Mouse (Mus musculus) erythroblast, embryonic 14.5 days (primary cell): ENCODE data around the gene Slc12a8. TPM values are rescaled to one million over a fixed set of nuclear protein-coding genes. Genes with fewer than 3 reads are reported as not detected.

Experiments
- H3K27me3 ChIP-seq: 2 replicates; pipeline ENCODE4 v1.6.1; 2012; ENCODE audit warnings: inconsistent platforms; ENCODE audit not compliant: control insufficient read depth
- H3K36me3 ChIP-seq: 2 replicates; pipeline ENCODE4 v1.6.1; 2012; ENCODE audit warnings: mild to moderate bottlenecking, inconsistent platforms; ENCODE audit not compliant: control insufficient read depth
- H3K4me1 ChIP-seq: 2 replicates; pipeline ENCODE4 v1.6.1; 2012; ENCODE audit warnings: inconsistent platforms; ENCODE audit not compliant: control insufficient read depth
- H3K4me3 ChIP-seq: replicated peaks from 2 replicates; pipeline ENCODE3; 2012; ENCODE audit warnings: moderate library complexity, mild to moderate bottlenecking, inconsistent platforms
- H3K9me3 ChIP-seq: 2 replicates; pipeline ENCODE4 v1.6.1; 2012; ENCODE audit warnings: low read length, inconsistent platforms, mixed read lengths; ENCODE audit not compliant: control insufficient read depth
- GATA1 ChIP-seq: IDR thresholded peaks from 2 replicates; pipeline ENCODE4 v1.6.1; 2012; ENCODE audit warnings: low read length, inconsistent platforms, mixed read lengths
- TAL1 ChIP-seq: IDR thresholded peaks from 3 replicates; pipeline ENCODE4 v1.6.1; 2012; ENCODE audit warnings: low read length, inconsistent platforms, mixed read lengths
- polyA plus RNA-seq: library from polyadenylated mRNA; stranded (reverse); fragments of >175 nt; gene quantifications from 2 replicates; pipeline ENCODE4 v1.2.3, GENCODE M21; 2012

Gene Slc12a8
- polyA plus RNA-seq, 1 experiment, result not detected

GRCm38 (mm10) chr16:33580736-33581241 lies 63.7 kb downstream of the Slc12a8 start:
- no peaks in the 10 kb centered on the region for H3K36me3 ChIP-seq
- no peaks in the 10 kb centered on the region for H3K4me1 ChIP-seq
- TF ChIP-seq TAL1 (no peak), GATA1 (no peak)
- no peaks in the 10 kb centered on the region for H3K9me3 ChIP-seq
- H3K27me3 ChIP-seq, result peaks cover 19% of the 10 kb centered on the region
- no peak overlapping the region for H3K4me3 ChIP-seq

DNA sequence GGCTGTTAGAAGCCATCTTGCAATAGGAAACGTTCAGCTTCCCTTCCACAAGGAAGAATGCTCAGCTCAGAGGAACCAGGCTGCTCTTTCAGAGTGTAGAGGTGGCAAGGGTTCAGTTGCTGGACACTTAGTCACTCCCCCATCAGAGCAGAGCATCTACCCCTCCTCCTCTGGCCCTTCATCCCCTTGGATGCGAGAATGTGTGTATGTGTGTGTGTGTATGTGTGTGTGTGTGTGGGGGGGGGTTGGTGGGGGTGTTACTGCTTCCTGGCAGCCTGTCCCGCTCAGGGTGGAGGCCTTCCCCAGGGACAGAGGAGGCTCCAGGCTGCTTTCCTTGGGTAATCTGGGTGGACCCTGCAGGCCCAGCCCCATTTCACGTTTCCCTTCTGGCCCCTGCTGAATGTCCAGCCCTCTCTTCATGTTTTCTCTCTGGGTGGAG lies 64.6 kb downstream of the Slc12a8 start:
- Histone ChIP-seq H3K9me3 (no peaks in the 10 kb centered on the region), H3K27me3 (peaks cover 19% of the 10 kb centered on the region)
- no peak for TF ChIP-seq GATA1
- TF ChIP-seq TAL1, result no peak

GRCm38 (mm10) chr16:33582495-33582894 lies 65.4 kb downstream of the Slc12a8 start:
- Histone ChIP-seq H3K4me1 (no peaks in the 10 kb centered on the region), H3K36me3 (no peaks in the 10 kb centered on the region), H3K4me3 (no peak overlapping the region), H3K9me3 (no peaks in the 10 kb centered on the region), H3K27me3 (peaks cover 19% of the 10 kb centered on the region)
- TF ChIP-seq TAL1, result no peak
- no peak for TF ChIP-seq GATA1

More for the DNA sequence above, 64.6 kb downstream of the Slc12a8 start:
- H3K36me3 ChIP-seq, result no peaks in the 10 kb centered on the region
- no peaks in the 10 kb centered on the region for H3K4me1 ChIP-seq
- H3K4me3 ChIP-seq, result no peak overlapping the region

- TF ChIP-seq GATA1, result no peak
- TF ChIP-seq TAL1, result no peak
- Histone ChIP-seq H3K4me1 (no peaks in the 10 kb centered on the region), H3K9me3 (no peaks in the 10 kb centered on the region), H3K4me3 (no peak overlapping the region), H3K27me3 (peaks cover 19% of the 10 kb centered on the region), H3K36me3 (no peaks in the 10 kb centered on the region)
Observed at GRCm38 (mm10) chr16:33583333-33583732, 66.2 kb downstream of the Slc12a8 start.

DNA sequence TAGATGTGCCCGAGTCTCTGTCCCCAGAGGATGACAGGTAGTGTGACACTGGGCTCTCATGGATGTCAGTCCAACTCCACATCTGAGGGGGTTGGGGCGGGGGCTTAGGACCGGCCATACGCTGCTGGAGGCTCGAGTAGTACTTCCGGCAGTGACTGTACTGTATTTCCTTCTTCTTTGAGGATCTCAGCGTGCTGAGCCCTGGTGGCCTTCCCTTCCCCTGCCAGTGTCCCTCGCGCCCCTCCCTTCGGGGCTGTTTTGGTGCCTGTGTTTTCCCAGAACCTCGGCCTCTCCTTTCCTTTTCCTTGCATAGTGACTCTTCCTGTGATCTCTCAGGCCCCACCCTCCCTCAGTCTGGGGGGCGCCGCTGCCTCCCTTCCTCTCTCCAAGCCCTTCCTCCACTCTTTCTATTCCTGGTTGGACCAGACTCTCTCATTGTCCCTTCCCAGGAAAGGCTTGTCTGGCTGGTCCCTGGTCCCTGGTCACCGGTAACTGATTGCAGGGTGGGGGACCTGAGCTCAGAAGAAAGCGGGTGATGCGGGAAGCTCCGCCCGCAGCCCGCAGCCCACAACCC lies 66.8 kb downstream of the Slc12a8 start:
- TF ChIP-seq GATA1, result no peak
- no peak for TF ChIP-seq TAL1
- no peak overlapping the region for H3K4me3 ChIP-seq
- H3K36me3 ChIP-seq, result no peaks in the 10 kb centered on the region
- H3K4me1 ChIP-seq, result no peaks in the 10 kb centered on the region
- H3K27me3 ChIP-seq, result peaks cover 19% of the 10 kb centered on the region
- no peaks in the 10 kb centered on the region for H3K9me3 ChIP-seq

DNA sequence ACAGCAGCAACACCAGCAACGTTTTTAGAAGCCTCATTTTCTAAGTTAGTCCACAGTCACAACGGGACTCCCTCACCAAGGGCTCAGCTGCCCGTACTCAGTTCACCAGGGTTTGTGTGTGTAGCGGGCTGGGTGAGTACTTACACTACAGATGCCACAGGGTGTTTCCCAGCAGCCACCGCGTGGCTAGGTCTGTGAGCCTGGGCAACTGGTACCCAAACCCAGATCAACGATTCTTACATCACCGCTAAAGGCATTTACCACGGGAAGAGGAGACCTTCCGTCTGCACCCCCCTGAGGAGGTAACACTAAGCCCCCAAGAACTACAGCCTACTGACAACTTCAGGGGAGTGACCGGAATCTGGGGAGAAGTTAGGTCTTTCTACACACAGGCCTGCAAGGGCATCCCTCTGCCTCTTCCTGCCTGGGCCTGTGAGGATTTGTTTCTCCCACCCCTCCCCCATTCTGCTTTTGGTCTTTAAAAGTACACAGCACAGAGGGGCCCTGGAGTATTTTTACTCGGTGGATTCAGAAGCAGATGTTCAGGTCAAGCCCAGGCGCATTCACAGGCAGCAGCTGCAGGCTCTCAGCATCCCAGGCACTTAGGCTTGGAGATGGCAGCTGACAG lies 67.4 kb downstream of the Slc12a8 start:
- Histone ChIP-seq H3K36me3 (no peaks in the 10 kb centered on the region), H3K9me3 (no peaks in the 10 kb centered on the region), H3K27me3 (peaks cover 19% of the 10 kb centered on the region), H3K4me3 (no peak overlapping the region), H3K4me1 (no peaks in the 10 kb centered on the region)
- TF ChIP-seq GATA1, result no peak
- TF ChIP-seq TAL1, result no peak

GRCm38 (mm10) chr16:33585083-33585460 lies 67.9 kb downstream of the Slc12a8 start:
- Histone ChIP-seq H3K4me1 (no peaks in the 10 kb centered on the region), H3K27me3 (peaks cover 19% of the 10 kb centered on the region), H3K9me3 (no peaks in the 10 kb centered on the region), H3K4me3 (no peak overlapping the region), H3K36me3 (no peaks in the 10 kb centered on the region)
- TF ChIP-seq GATA1 (no peak), TAL1 (no peak)

- TF ChIP-seq TAL1 (no peak), GATA1 (no peak)
- H3K9me3 ChIP-seq, result no peaks in the 10 kb centered on the region
- H3K4me1 ChIP-seq, result no peaks in the 10 kb centered on the region
- H3K27me3 ChIP-seq, result peaks cover 19% of the 10 kb centered on the region
- H3K4me3 ChIP-seq, result no peak overlapping the region
- no peaks in the 10 kb centered on the region for H3K36me3 ChIP-seq
Observed at GRCm38 (mm10) chr16:33587283-33588127, 70.4 kb downstream of the Slc12a8 start.

DNA sequence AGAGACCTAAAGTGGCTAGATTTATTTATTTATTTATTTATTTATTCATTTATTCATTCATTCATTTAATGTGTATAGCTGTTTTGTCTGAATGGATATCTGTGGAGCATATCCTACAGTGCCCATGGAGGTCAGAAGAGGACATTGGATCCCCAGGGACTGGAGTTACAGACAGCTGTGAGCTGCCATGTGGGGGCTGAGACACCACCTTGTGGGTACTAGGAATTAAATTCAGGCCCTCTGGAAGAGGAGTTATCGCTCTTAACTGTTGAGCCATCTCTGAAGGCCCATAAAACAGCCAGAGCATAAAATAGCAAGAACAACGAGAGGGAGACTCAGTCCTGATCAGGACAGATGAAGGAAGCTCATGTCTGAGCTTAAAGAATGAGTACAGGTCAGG lies 71.7 kb downstream of the Slc12a8 start:
- TF ChIP-seq TAL1, result no peak
- no peak for TF ChIP-seq GATA1
- peaks cover 14% of the 10 kb centered on the region for H3K27me3 ChIP-seq
- H3K4me3 ChIP-seq, result no peak overlapping the region
- no peaks in the 10 kb centered on the region for H3K9me3 ChIP-seq
- no peaks in the 10 kb centered on the region for H3K4me1 ChIP-seq
- no peaks in the 10 kb centered on the region for H3K36me3 ChIP-seq
